Mouse (Mus musculus) thymus, postnatal 4 days (tissue): ENCODE measurements around the gene Mybpc3.

Experiments used
- DNase-seq: peaks from one replicate; pipeline ENCODE4 v3.0.0; 2021

The Mybpc3 gene

DNA sequence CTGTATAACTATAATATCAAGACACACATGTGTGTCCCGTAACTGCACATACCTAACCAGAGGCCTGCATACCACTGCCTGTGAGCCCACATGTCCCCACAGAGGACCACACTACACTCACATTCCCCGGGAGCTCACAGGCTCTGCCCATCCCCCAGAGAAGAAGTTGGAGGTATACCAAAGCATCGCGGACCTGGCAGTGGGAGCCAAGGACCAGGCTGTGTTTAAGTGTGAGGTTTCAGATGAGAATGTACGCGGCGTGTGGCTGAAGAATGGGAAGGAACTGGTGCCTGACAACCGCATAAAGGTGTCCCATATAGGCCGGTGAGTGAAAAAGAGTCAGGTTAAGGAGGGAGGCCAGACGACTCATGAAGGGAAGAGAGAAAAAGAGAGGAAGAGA is 7.2 kb downstream of the Mybpc3 start:
- no peak for DNase-seq

DNA sequence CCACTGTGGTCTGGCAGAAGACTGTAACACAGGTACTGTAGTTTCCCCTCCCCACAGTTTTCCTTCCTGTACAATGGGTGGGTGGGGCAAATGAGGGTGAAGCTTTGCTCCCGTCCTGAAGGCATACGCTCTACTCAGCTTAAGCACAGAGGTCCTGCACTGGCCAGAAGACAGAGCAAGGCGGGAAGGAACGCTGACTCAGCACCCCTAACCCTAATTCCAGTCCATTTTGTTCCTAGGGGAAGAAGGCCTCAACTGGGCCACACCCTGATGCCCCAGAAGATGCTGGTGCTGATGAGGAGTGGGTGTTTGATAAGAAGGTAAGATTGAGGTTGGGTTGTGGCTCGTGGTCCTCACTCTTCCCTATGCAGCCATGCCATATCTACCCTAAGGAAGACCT is 10.8 kb downstream of the Mybpc3 start:
- DNase-seq = no peak

DNA sequence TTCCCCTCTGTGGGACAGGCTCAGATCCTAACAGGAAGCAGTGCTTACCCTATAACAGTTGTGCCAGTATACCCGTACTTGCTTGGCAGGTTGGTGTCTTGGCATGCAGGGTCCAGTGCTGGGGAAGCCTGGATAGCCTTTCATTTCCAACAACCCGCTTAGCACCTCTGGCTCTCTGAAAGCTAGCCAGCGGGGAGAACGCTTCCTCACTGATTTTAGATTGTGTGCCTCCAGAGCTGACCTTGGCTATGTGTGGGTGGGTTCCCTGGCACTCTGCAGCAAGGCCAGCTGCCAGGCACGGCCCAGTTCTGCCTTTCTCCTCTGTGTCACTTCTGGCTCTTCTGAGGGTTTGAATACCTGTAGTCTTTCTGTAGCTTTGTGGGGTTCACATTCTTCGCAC is 12.2 kb downstream of the Mybpc3 start:
- no peak for DNase-seq

DNA sequence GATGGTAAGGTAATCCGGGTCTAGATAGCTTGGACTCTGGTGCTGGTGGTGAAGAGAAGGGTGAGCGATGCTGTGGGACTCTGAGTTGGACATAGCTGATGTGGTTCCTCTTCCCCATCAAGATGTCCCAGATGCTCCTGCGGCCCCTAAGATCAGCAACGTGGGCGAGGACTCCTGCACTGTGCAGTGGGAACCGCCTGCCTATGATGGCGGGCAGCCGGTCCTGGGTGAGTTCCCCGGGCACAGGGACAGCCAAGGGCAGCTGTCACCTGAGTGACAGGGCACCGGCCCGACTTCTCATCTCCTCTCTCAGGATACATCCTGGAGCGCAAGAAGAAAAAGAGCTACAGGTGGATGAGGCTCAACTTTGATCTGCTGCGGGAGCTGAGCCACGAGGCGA is 13.3 kb downstream of the Mybpc3 start:
- DNase-seq = no peak

DNA sequence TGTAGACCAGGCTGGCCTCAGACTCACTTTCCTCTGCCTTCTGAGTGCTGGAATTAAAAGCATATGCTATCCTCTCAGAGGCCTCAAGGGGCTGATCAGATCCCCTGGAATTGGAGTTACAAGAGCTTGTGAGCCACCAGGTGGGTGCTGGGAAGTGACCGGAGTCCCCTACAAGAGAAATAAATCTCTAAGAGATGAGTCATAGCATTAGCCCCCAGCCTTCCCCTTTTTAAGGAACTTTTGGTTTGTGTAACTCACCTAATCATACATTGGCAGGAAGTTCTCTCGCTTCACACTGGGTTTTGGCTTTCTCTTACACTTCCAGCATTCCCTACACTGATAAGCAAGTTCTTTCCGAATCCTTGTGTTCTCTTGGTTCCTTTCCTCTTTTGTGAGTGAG is 14.1 kb downstream of the Mybpc3 start:
- no peak for DNase-seq

DNA sequence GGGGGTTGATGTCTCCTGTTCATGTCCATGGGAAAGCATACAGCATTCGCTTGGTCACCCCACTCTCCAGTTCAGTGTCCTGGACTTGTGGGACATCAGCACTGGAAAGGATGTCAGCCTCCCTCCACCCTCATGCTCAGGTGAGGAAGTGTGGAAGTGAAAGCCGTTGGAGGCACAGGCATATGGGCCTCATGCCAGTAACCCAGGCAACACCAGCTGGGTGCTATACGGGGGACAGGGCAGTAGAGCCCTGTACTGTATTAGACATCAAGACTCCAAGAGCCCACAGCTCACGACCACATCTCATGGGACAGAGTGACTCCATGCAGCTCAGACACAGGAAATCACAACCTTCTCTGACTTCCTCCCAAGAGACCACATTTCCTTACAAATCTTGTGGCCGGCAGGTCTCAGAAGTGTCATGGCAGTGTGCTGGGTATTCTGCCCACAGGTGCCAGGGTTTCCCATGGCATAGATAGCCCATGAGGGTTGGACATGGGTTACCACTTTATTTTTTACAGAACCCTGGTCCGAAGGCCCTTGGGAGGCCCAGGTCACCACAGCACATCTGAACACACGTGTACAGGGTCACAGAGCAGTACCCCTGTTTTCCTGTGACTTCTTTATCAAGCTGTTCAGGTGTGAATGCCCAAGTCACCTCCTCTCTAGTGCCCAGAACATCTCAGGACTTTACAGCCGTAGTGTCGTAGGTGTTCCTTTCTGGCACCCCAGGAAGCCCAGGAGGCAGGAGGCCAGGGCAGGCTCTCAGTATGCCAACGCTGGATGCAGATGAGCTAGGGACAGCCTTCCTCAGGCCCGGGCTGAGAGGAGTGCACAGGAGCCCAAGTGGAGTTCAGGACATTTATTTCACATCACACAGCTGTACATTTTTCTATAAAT is 18.8 kb downstream of the Mybpc3 start:
- DNase-seq = no peak

DNA sequence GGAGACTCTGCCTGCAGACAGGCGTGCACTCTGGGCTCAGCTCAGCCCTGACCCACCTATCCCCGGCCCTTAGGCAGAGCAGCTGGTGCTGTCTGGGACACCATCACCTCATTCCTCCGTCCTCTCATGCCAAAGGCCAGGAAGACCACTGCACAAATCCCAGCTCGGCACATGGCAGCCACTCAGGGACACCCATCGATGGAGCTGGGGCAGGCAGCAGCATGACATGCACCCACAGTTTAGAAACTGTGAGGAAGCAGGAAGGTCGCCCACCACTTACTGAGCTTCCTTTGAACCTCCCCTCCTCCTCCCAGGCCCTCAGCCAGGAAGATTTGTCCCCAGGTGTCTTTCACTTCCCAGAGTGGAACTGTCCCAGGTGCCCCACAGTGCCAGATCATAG is 19.5 kb downstream of the Mybpc3 start:
- no peak for DNase-seq

DNA sequence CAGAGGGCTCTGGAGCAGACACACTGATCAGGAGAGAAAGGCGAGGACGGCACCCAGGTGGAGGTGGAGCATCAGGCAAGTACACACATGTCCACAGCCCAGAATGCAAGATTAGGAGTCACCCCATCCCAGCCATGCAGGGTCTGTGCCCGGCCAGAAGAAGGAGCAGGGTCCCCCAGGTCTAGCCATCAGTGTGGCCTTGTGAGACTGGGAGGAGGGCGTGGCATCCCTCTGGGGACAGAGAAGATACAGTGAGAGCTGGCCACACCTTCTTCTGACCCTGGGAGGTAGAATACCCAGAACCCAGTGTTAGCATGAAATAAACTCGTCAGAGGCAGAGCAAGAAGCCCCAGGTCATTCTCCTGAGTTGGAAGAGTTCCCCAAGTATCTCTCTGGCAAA is 21.4 kb downstream of the Mybpc3 start:
- DNase-seq = no peak

DNA sequence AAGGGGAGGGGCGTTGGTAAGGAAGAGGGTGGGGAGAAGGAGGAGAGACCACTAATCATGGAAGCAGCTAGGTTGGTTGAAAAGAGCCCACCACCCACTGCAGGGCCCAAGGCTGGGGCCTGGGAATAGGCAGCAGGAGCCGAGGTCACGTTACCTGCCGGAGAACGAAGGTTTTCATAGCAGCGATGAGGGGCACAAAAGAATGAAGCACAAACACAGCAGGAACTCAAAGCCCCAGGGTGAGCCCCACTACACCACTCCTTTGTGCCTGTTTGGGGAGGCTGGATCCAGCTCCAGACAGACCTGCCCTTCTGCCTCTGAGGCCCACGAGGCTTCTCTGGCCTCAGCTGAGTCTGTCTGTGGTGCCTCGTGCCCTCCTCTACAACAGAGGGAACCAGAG is 21.8 kb downstream of the Mybpc3 start:
- no peak for DNase-seq

DNA sequence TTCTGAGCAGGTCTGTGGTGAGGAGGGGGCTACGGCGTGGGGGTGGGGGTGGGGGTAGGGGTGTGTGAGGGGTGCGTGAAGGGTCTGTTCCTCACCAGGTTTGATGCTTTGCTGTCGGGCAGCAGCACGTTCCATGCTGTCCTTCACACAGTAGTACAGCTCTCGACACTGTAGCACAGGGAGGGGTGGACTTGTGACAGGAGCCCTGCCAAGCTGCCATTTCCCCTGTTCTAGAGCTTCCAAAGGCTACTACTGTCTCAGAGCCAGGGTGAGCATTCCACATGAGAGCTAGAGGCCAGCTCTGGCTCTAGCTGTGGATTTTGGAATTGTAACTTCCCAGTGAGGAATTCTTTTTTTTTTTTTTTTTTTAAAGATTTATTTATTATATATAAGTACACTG is 25.0 kb downstream of the Mybpc3 start:
- no peak for DNase-seq

DNA sequence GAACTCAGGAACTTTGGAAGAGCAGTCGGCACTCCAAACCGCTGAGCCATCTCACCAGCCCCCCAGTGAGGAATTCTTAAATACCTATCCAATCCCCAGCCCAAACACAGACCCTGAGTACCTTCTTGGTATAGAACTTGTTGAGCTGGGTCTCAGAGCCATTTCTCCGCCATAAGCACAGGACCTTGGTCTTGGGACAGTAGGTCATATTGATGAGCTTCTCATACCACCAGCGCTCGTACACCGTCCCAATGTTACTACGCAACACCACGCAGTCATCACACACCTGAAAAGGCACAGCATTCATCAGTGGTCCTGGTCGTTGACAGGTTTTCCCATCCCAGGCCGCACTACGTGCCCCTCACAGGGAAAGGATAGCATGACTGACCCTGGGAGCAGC is 25.5 kb downstream of the Mybpc3 start:
- no peak for DNase-seq

DNA sequence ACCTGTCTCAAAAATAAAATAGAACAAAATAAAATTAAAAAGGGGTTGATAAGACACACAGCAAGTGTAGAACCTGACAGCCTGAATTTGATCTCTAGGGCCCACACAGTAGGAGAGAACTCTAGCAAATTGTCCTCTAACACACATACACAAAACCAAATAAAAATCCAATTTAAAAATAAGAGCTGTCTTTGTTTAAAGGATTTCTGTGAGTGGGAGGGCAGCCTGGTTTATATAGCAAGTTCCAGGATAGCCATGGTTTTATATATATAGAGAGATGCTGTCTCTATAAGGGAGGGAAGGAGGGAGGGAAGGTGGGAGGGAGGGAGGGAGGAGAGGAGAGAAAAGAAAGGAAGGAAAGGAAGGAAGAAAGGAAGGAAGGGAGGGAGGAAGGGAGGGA is 30.2 kb downstream of the Mybpc3 start:
- DNase-seq = no peak

DNA sequence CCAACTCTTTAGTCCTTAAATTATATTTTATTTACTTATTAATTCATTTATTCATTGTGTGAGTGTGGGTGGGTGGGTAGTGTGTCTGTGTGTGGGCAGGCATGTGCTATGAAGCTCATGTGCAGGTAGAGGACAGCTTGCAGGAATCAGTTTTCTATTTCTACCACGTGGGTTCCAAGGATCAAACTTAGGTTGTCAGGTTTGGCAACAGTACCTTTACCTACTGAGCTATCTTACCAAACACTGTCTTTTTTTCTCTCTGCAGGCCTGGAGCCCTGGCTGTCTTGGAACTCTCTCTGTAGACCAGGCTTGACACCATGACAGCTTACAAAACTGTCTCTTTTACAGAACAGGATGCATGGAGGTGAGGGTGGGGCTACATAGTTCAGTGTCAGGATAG is 33.4 kb downstream of the Mybpc3 start:
- DNase-seq = no peak

DNA sequence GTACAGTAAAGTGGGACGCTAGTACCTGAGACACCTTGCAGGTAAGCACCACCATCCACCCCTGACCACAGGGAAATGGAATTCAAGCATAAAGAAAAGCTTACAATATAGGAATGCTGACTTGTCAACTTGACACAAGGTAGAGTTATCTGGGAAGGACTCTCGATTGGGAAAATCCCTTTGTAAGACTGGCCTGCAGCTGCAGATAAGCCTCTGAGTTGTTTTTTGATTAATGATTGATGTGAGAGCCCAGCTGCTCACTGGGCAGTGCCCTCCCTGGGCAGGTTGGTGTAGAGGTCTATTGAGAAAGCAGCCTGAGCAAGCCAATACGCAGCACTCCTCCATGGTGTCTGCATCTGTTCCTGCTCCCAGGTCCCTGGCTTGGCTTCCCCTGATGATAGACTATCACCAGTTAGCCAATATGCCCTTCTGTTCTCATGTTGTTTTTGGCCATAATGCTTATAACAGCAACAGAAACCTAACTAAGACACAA is 35.0 kb downstream of the Mybpc3 start:
- no peak for DNase-seq

DNA sequence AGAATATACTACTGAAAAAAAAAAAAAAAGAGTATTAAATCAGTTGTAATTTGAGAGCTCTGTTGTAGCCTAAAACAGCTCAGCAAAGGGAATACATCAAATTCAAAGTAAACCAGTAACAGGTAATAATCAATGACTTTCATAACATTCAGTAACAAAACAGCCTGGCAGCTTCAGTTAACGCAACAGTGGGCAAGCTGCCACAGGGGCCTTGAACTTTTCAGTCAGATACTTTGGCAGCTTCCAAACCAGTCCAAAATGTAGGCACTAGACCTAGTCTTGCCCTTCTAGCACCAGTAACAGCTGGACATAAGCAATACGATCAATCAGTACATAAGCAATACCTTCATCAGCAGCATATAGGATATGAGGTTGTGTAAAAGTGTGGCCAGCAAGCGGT is 36.1 kb downstream of the Mybpc3 start:
- no peak for DNase-seq

DNA sequence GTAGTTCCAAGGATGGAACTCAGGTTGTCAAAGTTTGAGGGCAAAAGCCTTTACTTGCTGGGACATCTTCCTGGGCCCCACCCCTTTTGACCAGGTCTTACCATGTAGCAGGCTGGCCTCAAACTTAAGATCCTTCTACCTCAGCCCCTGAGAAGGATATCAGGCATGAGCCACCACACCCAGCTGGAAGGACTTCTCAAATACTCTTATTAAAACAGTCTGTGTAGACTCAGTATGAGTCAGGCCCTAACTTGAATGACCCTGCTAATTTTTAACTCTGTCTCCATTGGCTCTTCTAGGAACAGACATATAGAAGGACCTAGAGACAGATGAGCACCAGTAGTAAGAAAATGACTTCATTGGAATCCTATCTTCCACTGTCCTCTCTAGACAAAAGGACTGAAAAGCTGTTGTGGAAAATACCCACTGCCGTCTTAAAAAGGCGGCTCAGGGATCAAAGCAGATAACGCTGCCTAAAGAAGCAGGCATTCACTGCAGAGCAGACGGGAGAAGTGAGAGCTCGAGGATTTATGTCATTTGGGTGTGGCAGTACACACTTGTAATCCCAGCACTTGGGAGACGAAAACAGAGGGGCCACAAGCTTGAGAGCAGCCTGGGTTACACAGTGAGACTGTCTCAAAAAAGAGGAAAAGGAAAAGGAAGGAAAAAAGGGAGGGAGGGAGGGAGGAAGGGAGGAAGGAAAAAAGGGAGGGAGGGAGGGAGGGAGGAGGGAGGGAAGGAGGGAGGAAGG is 39.2 kb downstream of the Mybpc3 start:
- no peak for DNase-seq

DNA sequence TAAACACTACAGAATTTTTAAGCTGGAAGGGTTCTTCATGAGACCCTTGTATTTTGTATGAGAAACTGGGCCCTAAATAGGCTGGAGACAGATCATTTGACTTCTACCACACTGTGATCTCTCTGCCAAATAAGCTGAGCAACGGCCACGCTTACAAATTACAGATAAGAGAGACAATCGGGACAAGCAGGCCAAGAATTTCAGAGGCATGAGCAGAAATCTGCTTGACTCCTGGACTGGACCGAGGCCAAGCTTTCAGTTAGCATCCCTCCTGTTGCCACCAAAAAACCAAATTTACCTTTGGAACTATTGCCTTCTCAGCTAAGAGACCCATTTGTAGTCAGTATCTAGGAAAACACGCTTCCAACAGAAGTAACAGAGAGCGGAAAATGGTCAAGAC is 42.6 kb downstream of the Mybpc3 start:
- no peak for DNase-seq

DNA sequence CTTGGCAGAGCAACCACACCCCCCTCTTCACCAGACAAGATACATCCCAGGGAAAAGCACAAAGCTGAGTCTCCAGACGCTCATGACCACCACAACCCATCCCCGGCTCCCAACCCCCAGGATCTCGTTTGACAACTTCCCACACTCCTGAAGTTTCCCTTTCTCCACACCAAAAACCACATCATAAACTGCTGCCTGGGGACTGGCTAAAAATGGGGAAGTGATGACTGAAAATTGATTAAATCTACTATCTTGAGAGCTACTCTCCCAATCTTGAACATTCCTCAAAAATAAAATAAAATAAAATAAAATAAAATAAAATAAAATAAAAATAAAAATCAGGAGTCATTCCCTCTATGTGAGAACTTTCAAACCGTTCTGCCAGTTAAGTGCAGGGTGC is 45.0 kb downstream of the Mybpc3 start:
- no peak for DNase-seq

DNA sequence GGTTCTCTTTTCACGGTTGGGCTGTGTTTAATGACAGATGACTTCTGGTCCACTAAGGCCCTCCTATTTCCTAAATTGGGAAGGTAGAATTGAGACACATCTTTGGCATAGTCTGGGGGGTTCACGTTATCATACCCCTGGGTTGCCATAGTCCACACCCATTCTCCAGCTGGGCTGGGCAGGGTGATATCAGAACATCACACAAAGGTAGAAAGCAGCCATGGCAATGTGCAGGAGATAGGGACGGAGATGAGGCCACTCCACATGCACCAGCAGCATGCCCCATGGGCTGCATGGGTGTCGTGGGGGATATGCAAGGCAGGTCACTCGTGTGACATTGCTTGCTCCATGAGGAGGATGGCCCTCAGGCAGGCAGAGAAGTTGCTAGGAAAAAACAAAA is 45.6 kb downstream of the Mybpc3 start:
- DNase-seq = no peak

DNA sequence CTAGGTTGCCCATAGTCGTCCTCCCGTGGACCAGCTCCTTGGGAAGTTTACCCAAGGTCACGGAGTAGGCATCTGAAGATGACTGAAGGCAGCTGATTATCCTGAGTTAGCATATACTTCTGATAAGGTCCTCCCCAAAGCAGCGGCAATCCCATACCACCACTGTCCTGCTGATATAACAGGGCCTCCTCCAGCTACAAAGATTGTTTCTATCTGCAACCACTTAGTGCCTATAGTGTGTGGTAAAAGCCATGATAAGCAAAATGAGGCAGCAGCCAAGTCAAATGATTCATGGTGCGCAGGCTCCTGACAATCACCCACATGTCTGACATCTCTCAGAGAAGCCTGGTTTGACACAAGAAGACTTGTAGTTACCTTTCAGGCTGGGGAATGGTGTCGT is 47.0 kb downstream of the Mybpc3 start:
- DNase-seq = no peak

DNA sequence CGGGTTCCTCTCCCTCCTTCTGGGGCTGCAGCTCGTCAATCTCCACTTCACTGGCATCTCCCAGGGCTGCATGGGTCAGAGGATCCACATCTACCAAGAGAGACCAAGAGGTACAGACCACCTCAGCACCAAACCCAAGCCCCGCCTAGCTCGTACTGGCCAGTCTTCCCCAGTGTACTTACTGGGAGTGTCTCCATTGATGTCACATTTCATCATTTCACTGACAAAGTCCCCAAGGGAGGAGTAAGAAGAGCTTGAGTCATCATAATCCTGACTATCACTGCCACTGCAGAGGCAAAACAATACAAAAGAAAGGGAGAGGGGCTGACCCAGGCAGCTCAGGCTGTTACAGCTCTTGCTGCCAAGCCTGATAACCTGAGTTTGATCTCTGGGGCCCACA is 49.7 kb downstream of the Mybpc3 start:
- DNase-seq = no peak

DNA sequence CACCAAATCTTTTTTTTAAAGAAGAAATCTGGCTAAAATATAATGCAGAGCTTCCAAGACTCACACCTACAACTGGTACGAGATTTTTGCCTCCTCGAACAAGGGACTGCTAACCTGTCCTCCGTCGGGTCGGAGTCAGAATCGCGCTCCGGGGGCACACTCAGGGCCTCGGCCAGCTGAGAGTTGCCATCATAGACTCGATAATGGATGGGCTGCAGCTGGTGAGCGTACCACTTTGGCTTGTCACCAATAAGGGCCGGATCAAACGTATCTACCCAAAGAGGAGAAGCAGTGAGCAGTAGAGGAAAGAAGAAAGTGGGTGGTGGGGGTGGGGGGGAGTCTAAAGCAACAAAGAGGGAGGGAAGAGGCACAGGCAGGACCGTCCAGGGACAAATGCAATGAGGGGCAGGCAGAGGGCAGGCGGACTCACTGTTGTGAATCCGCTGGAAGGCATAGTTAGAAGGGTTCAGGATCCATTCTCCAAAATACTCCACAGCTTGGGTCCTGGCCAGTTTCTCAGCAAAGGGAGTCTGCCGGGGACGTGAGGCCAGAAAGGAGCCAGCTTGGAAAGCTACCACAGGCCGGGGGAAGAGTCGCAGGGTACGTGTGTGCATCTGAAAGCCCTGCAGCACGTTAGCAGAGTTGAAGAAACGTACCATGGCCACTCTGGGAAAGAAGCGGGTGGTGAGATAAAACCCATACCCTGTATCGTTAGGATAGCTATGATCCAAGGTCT is 51.8 kb downstream of the Mybpc3 start:
- DNase-seq = no peak

DNA sequence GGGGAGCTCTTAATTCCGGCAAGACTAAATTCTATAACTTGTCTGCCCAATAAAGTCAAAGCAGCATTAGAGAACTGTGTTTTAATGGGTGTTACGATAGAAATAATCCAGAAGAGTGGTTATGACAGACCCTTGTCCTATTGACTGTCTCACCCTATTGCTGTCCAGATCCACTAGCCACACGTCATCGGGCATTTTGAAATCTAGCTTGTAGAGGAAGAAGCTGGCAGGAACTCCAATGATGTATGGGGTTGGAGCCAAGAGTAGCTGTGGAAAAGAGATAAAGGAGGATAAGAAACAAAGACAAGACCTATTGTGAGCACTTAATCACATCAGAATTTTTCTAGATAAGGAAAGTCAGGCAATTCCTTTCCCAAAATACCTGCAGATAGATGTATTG is 57.5 kb downstream of the Mybpc3 start:
- DNase-seq = no peak

DNA sequence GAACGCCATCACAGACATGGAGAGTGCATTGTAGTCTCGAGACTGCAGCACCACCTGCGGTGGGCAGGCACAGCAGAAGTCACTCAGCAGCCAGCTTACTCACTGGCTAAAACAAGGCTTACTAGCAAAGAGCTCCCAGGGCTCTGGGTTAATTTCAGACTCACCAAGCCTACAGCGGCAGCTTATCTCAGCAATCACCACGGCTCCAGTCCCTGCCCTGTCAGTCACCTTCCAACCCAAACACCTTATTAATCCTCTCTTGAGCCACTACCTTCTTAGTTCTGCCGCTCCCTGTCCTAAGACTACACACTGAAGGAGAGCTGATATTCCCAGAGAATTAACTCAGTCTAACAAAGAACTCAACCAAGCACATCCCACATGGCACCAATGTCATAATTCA is 58.3 kb downstream of the Mybpc3 start:
- no peak for DNase-seq
